Mouse (Mus musculus): Measurements from ENCODE around the gene Ap5z1. TPM values are rescaled to one million over a fixed set of nuclear protein-coding genes. Genes with fewer than 3 reads are reported as not detected.

Ap5z1 gene
- polyA plus RNA-seq, 1 experiment = 50.6 TPM

DNA sequence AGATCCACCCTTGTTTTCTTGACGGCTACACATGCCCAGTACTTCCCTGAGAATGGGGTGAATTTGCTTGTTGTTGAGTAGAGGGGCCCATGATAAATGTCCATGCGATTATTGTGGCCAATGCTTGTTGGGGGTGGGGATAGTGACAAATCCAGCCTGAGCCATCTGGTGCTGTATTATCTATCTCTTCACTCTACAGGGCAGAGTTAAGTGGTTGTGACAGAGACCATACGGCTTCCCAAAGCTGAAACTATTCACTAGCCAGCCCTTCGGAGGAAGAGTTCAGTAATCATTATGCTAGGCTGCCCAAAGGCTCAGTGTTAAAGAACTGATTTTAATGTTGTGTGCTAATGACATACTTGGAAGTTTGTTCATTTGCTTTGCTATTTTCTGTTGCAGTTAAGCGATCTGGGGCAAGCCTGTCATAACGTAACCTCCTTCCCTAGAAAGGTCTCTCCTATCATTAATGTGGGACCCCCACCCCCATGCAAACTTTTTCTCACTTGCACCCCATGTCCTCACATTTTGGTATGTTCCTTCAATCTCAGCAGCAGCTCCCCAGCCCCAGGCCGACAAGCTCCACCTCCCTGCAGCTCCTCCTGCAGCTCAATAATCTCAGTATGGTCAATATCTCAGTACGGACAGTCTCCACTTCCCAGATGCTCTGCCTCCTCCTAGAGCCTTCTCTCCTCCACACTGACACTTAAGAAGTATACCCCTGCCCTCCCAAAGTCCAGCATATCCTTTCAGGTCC, 61.1 kb downstream of the Ap5z1 start:
- peaks cover 3% of the 10 kb centered on the region; the same call in 1 of the 2 replicates for H3K4me1 ChIP-seq (ENCODE audit: control insufficient read depth, insufficient read depth, low read length)
- whole genome bisulfite sequencing = 60% methylated on average over 8 of the region's 8 CpGs
- no peak for DNase-seq
- TF ChIP-seq CTCF (IDR thresholded peaks at IDR 0.05; ENCODE audit: insufficient read depth, low read length) = no peak
- no peak for TF ChIP-seq POLR2A (IDR thresholded peaks at IDR 0.05; ENCODE audit: borderline replicate concordance, extremely low read depth, low read depth, low read length)
- H3K4me3 ChIP-seq (replicated peaks; ENCODE audit: extremely low read depth, low read depth, low read length) = no peak overlapping the region

Other genes starting within 250 kb of the Ap5z1 start
- gene Foxk1, start 62.4 kb upstream of the Ap5z1 start, polyA plus RNA-seq (2012; rRNA removed) = 23.5 and 26.1 TPM in 2 replicates
- gene Papolb, start 66.1 kb downstream of the Ap5z1 start, polyA plus RNA-seq (2012; rRNA removed) = 0.10 and 0.14 TPM in 2 replicates
- gene Radil, start 87.2 kb downstream of the Ap5z1 start, polyA plus RNA-seq (2012; rRNA removed) = 36.0 and 40.6 TPM in 2 replicates
- gene Mmd2, start 144.9 kb downstream of the Ap5z1 start, polyA plus RNA-seq (2012; rRNA removed) = 0.03 and 0.14 TPM in 2 replicates
- gene Wipi2, start 163.8 kb downstream of the Ap5z1 start, polyA plus RNA-seq (2012; rRNA removed) = 33.1 and 38.4 TPM in 2 replicates
- 1.6 and 2.7 TPM in 2 replicates for gene Slc29a4, start 228.6 kb downstream of the Ap5z1 start, polyA plus RNA-seq (2012; rRNA removed)

All from lung, adult 2 months (tissue).